Mouse (Mus musculus) left cerebral cortex, adult 9 months (tissue): Measurements from ENCODE around the gene Efcc1.
"Not testable (repeated sequence)": the region's sequence is repeated elsewhere in the genome, so short reads cannot be mapped to it uniquely, and the experiment has no call there.

ENCODE experiments used
- DNase-seq, 2 experiments: peaks; one replicate each; pipeline ENCODE4 v3.0.0; 2022; ENCODE audit warnings: low spot score in 2 of 2

Efcc1 gene

DNA sequence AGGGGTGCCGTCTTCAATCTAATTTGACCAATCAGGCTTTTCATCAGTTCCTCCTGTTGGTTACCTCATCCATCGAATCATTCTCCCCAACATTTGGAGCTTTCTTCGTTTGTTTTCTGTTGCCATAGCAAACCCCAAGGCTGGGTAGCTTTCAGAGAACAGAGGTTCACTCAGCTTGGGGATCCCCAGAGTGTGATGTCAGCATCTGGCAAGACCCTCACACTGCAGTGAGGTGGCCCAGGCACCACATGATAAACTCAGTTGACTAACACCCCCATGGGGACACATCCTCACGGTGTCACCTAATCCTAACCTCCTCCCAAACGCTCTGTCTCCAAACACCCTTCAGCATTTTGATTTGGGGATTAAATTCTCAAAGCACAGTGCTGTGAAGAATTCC lies 12.6 kb downstream of the Efcc1 start:
- DNase-seq: no peak

DNA sequence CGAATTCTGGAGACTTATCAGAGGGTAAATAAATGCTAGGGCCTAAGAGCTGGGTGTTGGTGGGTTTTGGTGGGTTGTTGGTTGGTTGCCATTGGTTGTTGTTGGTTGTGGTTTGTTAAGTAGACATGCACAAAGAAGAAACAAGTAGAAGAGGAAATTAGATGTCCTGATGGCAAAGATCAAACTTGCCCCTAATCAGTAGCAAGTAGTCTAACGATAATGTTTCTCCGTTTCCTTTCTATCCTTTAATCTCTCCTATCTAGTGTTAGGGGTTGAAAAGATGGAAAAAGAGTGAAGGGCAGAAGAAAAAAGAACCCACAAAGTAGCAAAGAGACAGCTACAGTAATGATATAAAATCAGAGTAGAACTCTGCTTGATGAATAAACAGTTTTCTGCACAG lies 14.0 kb downstream of the Efcc1 start:
- DNase-seq: no peak

DNA sequence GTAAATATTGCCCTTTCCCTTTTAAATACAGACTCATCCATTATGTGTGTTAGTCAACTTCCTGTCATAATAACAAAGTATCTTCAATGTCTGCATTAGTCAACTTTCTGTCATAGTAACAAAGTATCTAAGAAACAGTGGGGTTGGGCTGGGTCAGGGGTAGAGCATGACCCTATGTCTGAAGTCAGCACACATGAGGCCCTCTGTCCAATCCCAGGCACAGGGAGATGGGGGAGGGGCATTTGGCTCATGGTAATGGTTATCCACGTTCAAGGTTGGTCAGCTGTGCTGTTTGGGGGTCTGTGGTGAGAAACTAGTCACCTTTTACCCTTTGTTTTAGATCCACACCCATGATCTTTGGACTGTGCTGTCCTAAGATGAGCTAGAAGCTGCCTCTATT lies 14.6 kb downstream of the Efcc1 start:
- DNase-seq: no peak

DNA sequence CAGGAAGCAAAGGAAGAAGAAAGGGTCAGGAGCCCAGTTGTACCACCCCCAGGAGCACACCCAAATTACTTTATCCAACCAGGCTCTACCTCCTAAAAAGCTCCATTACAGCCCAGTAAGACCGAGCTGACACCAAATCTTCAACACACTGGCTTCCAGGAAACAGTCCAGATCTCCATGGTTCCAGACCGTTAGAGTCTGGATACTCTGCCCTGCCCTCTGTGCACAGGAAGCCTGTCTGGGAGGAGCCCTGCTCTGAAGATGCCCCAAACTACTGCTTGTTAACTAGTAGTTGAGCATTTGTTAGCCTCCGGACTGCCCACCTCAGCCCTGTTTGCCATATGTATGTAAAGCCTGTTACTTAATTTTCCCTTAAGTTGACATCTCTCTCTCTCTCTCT lies 15.4 kb downstream of the Efcc1 start:
- no peak for DNase-seq

DNA sequence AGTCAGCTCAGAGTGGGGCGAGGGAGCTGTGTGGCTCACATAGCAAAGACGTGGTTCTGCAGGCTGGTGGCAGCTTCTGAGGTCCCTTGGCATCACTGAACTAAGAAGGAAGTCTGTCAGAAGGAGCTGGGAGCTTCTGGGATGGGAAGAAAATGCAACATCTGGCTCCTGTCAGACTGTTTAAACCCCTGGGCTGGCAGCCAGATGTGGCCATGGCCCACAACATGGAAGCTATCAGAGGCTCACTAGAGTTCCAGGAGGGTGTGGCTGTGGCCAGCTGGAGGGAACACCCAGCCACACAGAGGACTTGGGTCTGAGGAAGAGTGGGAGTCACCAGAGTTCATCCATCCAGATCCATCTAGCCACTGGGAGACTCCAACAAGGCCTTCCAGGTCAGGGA lies 16.2 kb downstream of the Efcc1 start:
- no peak for DNase-seq

DNA sequence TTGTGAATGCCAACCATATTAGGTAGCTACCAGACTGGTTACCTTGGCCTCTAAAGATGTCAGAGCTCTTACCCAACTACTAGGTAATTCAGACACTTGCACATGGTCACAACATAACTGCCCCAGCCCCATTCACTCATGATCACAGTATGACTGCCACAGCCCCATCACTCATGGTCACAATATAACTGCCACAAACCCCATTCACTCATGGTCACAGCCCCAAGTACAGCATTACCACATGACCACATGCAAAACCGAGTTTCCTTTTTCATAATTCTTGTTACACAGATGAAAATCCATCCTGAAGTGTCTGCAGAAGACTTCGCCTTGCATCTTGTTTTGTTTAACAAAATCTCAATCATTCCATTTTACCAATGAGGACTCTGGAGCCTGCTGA lies 17.4 kb downstream of the Efcc1 start:
- DNase-seq: no peak

DNA sequence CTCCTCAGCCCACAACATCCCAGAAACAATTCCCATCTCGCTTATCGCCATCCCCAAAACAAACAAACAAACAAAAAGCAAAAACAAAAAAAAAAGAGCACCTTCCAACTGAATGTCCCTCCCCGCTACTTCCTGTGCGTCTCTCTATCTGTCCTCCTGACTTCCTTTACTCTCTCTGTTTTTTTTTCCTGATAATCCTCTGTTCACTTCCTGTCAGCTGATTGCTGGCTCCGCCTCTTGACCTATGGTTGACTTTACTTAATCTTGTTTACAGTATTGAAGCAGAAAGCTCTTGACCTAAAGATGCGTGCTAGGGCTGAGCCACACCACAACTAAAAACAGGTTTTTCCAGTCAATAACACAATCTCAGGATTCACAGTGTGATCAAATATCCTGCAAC lies 17.9 kb downstream of the Efcc1 start:
- DNase-seq: no peak

DNA sequence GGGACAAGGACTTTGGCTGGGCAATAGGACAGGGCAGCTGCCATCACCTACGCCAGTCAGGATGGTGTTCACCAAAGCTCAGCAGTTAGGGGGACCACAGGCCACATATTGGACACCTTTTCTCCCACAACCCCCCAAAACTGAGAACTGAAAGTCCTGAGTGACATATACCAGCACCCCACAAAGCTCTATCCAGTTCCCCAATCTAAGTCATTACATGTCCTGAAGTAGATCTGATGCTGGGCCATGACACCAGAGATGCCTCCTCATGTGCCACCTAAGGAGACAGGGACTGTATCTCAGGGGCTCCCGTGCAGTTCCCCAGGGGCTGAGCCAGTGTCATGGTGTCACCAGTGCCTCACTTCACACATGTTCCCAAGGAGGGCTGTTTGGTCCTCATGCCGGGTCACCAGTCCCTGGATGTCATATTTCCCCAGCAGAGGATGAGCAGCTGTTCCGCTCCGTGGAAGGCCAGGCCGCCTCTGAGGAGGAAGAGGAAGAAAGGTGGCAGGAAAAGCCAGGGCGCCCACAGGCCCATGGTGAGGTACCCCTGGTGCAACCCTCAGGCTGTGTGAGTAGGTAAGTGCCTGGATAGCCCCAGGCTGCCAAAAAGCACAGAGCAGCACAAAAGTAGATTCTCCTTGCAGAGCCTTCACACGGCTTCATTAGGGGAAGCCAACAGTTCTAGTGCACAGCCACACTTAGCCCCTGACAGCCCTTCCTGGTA lies 19.7 kb downstream of the Efcc1 start:
- DNase-seq: no peak

DNA sequence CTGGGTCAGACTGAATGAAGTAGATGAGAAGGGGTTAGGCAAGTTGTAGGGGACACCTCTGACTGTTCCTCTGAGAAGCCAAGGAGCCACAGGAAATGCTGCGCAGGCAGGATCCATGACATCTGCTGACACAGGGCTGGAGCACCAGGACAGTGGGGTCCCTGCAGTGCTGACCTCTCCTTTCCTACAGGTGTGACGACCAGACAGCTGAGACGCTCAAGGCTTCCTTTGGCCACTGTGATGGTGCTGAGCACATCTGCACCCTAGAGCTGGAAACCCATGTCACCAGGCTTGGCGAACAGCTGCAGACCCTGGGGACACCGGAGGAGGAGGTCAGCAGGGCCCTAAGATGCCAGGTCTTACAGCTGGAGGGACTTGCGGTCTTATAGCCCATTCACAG lies 20.9 kb downstream of the Efcc1 start:
- DNase-seq: no peak

DNA sequence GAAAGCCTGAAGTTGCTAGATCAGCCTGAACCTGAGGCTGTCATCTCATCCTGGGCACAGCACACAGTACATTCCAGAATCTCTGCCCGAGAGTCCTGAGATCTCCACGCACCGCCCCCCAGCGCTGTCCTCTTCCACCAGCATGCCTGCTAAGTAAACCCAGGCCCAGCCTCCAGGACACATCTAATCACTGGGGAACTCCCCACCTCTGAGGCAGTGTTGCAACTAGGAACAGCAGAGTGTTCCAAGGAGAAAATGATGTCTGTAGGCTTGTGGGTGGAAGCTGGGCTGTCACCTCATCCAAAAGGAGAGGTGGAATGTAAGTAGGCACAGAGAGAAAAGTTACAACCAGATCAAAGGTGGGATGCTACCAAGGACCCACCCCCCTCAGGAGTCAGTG lies 24.5 kb downstream of the Efcc1 start:
- DNase-seq: no peak

DNA sequence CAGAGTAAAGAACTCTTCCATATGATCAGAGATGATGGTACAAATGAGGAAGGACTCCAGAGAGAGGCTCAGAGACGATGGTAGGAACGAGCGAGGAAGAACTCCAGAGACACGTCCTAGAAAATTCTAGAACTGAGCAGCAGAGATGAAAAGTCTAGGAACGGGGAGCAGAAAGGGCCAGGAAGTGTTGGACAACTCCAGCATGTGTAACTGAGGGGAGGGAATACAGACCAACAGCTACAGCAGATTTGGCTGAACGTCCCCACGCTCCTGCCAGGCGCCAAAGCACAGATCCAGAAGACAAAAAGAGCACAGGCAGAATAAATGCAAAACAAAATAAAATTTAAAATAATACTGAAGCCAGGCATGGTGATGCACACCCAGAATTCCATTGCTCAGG lies 26.2 kb downstream of the Efcc1 start:
- DNase-seq: no peak

DNA sequence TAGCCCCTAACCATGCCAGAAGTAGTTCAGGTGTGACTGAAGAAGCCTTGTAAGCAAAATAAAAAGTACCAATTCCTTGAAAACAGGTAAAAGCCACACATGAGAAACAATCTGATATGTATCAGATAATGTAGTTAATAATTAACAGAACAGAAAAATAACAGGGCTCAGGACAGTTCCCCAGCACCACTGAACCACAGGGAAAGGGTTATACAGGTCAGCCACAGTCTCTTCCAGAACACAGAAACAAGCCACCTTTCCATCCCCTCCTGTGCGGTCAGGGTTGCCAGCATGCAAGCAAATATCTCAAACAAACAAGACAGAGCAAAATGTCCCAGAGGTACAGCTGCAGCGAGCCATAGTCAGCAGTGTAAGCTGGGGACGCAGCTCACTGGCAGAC lies 28.7 kb downstream of the Efcc1 start:
- no peak for DNase-seq

DNA sequence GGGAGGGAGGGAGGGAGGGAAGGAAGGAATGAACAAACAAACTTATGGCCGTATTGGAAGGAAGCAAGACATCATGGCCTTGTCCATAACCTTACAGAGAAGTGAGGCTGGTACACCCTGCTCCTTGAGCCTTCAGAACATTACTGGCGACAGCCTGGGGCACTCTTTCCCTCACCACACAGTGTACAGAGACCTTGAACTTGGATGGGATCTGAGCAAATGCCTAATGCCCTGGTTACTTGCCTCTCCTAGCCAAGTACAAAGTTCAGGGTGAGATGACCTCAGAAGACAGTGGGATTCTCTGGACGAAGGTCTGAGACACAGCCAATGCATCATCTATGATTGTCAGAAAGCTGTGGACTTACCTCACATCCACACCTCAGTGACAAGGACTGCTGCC lies 29.2 kb downstream of the Efcc1 start:
- no peak for DNase-seq

DNA sequence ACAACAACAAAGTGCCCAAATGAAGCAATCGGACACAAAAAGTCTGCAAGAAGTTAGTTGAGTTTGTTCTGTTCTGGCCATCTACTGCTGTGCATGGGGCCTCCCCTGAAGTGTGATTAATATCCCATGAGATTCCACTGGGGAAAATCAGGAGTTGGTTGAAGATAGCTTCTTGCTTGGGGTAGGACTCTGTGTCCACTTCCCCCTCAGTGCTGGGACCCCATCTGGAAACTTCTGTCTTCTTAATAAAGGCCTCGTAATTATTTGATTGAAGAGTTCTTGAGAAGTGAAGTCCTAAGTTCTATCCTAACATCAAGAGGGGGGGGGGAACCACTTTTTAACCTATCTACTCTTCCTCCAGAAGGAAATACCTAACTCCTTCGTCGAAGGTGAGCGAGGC lies 31.5 kb downstream of the Efcc1 start:
- no peak for DNase-seq

DNA sequence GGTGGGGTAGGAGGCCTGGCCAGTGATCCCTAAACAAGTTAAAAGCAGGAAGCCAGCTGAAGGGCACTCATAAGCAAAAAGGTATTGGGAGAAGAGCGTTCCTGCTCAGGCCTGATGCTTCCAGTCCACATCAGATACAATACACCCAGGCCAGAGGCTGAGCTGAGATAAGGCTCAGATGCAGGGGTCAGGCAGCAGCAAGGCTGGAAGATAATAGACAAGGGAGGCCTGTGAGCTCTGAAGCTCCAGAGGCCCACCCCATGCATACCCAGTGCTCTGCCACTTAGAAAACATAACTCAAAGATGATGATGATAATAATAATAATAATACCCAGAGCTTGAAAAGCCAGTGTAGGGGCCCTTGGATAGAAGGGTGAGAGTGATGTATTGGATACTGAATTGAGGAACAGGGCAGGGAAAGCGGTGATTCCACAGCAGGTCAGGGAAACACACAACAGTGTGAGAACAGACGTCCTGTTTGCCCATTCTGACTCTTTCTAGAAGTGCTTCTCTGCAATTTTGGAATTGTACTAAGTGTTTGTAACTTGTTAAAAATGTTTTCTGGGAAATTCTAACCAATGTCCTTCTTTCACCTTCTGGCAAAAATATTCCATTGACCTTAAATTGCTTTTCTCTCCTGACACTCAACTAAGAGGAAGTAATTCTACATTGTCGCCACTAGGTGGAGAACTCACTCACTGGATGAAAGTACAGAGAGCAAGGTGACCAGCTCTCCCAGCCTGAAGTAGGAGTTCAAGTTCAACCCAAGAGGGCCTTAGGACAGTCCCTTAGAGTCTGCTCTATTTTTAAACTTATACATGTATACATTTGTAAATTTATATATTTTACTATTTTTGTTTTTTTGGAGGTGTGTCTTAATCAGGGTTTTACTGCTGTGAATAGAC lies 33.0 kb downstream of the Efcc1 start:
- no peak for DNase-seq

DNA sequence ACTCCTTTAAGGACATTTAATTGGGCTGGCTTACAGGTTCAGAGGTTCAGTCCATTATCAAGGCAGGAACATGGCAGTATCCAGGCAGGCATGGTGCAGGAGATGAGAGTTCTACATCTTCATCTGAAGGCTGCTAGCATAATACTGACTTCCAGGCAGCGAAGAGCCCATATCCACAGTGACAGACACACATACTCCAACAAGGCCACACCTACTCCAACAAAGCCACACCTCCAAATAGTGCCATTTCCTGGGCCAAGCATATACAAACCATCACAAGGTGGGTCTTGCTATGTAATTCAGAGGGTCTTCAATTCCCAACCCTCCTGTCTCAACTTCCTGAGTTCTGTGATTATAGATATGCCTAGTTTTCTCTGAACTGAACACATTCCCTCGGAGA lies 33.6 kb downstream of the Efcc1 start:
- DNase-seq: not testable (repeated sequence)

DNA sequence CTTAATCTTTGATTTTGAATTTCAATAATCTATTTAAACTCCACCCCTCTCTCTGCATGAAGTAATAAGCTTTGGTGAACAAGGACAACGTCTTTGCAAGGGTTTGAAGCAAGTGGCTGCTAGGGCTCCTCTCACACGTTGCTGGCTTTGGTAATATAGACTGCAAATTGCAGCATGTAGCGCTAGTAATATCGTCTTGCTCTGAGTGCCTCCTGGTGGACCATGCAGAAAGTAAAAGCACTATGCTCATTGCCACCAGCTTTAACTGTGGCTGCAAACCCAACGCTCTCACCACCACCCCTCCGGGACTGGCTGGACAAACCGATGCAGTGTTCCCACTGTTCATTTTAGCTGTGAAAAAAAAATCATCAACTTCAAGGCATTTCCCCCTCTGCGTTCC lies 40.0 kb downstream of the Efcc1 start:
- no peak for DNase-seq

DNA sequence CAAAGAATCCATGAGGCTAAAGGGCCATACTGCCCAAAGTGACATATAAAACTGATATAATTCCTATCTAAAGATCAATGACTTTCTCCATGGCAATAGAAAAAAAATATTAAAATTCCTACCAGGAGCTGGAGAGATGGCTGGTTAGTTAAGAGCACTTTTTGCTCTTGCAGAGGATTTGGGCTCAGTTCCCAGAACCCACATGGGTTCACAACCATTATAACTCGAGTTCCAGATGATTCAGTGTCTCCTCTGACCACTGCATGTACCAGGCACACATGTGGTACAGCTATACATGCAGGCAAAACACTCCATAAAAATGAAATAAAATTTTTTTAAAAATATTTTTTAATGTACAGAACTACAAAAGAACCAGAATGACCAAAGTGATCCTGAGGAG lies 43.8 kb downstream of the Efcc1 start:
- DNase-seq: no peak

DNA sequence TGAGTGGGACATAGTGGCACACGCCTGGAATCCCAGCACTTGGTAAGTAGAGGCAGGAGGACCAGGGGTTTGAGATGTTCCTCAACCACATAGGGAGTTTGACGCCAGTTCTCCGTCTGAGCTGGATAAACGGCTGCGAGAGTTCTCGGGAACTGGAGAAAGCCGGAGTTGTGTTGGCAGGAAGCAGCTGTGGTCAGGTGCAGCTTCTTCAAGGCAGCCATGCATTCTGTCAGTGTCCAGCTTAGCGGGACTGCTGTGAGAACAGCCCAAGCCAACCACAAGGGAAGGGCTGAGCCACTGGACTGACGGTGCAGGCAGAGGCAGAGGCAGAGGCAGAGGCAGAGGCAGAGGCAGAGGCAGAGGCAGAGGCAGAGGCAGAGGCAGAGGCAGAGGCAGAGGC lies 44.2 kb downstream of the Efcc1 start:
- no peak for DNase-seq

DNA sequence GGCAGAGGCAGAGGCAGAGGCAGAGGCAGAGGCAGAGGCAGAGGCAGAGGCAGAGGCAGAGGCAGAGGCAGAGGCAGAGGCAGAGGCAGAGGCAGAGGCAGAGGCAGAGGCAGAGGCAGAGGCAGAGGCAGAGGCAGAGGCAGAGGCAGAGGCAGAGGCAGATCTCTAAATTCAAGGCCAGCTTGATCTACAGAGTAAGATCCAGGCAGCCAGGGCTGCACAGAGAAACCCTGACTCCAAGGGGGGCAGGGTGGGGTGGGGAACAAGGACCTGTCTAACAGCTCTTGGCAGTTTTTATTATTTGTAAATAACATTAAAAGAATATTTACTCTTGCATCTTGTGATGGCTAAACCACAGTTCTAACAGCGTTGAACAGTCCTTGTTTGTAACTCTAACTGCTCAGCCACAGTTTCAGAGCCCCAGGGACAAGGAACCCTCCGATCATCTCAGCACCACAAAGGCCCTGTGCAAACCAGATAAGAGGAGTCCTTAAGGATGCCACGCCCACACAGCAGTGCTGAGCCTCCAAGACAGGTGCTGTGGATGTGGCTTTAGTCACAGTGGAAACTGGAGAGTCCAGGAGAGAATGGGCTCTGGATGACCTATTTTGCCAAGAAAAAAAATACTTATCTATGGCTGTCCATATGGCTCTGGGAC lies 45.0 kb downstream of the Efcc1 start:
- DNase-seq: no peak

DNA sequence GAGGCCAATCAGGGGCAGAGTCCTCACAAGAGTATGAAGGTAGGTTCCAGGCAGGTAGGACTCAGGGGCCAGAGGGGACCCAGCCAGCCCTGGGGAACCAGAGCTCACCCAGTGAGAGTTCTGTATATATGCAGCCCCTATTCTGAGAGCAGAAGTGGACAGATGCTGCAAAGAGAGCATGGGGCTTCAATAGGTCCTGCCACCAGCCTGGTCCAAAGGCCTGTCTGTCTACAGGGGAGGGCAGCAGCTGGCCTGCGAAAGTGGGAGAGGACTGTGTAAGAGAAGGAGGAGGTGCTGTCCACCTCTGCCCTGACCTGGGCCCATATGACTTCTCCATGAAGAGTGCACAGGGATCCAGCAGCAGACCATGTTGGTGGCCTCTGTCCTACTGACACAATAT lies 46.0 kb downstream of the Efcc1 start:
- no peak for DNase-seq

DNA sequence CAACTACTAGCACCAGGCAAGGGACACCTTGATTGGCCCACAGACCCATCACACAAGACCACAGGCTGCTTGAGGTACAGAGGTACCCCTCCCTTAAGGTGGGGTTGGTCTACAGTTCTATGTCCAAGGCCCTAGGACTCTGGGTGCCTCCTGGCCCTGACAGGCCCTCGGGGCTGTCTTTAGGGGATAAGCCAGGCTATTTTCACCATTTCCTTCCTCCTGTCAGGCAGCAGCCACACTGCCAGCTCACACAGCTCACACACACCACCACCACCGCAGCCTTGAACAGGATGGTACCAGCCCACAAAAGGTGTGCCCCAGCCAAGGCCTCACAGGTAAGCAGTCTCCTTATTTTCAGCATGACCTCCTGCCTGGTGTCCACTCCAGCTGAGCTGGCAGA lies 47.2 kb downstream of the Efcc1 start, which contains the start of gene Gp9:
Gene Gp9 (plus strand): TSS at position 231 of the 400 bp plus-strand sequence.
- no peak for DNase-seq
